Mouse (Mus musculus) adrenal gland, postnatal 14 days (tissue): Measurements from ENCODE around the gene Drd1. TPM values are rescaled to one million over a fixed set of nuclear protein-coding genes. Genes with fewer than 3 reads are reported as not detected.

ENCODE experiments used
- DNase-seq: peaks from one replicate; pipeline ENCODE4 v3.0.0; 2021; ENCODE audit warnings: mixed read lengths
- long read RNA-seq, 2 experiments: library from polyadenylated mRNA; stranded (forward); transcript quantifications; one replicate each; pipeline ENCODE4 v2.0.0; 2021
- total RNA-seq: library from RNA; stranded (reverse); gene quantifications from 2 replicates; pipeline ENCODE4 v1.2.3, GENCODE M21; 2021

Drd1 gene
- total RNA-seq = 0.30 and 0.34 TPM in 2 replicates
- long read RNA-seq, experiment 1, partial matches to known transcripts = 0 of 1 reads
- long read RNA-seq, experiment 1, other reads (novel, unspliced or antisense) = 0 of 1 reads
- long read RNA-seq, experiment 2 = 0 reads

DNA sequence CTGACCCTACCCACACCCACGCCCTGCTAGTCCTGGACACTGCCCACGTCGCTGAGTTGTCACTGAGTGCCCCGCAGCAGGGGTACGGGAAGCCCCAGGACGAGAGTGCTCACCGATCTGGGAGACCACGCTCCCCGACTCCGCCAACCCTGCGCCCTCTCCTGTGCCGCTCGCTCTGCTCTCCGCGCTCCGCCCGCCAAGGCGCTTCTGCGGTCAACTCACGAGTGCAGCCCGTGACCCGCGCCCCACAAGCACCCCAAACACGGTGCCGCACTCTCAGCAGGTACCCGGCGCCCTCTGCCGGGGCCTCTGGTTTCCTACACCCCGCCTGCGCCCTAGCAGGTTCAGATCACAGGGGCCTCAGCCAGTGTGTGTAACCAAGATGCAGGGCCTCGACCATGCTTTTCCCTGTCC is at the start of gene Drd1:
TSS of gene Drd1 (minus strand) at position 258 of the 414 bp plus-strand sequence.
- DNase-seq = peak; percentile 82

DNA sequence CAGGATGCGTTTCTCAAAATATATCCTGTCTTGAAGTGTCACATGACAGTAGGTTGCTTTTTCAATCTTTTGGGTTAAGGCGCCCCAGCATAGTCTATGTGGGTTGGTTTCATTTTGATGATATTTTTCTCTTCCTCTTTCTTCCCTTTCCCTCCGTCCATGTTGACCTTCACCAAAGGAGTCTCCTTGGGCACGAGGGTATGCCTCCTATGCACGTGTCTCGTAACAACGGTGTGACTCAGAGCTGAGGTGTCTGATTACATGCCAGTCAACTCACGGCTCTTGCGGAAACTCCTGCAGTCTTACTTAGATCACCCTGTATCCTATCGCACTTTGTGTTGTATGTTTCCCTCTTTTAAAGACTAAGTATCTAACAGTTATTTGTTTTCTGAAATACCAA is 48.4 kb upstream of the Drd1 start:
- peak; percentile 52 for DNase-seq

DNA sequence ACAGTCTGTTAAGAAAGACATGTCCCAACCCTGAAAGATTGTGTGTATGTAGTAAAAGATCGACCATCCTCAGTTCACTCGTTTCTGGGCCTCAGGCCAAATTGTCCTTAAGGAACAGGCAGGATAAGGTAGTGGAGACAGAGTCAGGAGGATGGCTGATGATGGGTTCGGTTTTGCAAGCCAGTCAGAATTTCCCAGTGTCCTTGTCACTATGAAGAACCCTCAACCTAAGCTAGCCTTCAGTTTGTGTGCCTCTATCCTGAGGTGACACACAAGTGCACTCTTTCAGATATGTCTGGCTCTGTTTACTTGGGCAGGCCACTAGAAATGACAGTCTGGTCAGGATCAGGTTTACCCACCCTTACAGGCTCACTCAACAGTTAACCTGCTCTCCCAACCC is 47.8 kb upstream of the Drd1 start:
- DNase-seq = no peak

DNA sequence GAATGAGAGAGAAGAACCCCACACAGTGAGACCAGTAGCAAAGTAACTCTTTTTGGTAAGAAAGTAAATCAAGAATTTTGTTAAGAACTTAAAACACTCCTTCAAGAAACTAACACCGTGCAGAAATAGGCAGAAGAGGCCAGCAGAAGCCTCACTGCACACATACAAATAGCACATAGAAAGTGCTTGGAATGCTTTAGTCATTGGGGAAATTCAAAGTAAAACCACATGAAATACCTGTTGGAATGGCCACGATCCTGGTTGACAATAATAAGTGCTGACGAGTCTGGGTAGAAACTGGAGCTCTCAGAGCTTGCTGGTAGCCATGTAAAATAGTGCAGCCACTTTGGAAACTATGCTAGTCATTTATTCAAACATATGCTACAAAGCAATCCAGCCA is 46.6 kb upstream of the Drd1 start:
- no peak for DNase-seq

DNA sequence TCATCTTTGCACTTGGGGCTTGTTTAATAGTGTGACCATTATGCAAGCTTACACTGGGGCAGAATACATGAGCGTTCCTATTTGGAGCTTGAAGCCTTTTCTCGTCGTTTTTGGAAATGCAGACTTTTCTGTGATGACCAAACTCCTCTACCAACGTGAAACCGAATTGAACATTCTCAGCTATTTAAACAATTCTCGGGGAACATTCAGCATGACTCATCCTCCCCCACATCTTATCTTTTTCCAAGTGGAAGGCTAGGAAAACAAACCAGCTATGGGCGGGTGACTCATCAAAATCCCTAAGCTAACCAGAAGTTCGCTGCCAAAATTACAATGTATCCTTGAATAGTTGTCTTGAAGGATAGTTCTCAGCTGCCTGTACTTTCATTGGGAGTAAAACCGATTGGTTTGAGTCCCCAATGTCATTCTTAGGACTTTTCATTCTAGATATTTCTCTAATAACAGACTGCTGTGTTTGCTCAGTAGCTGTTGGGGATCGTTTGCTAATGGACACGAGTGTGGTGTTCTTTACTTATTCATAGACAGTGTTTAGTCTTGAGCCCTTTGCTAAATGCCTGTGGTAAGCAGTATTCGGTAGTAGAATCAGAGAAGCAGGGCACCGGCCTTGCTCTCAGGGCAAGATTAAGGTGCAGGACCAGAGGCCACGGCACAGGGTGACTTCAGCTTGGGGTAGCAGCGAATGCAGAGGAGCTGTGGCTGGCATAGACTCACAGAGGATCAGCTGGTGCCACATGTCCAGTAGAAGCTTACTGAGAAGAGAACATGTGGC is 45.7 kb upstream of the Drd1 start:
- DNase-seq = peak; percentile 51

DNA sequence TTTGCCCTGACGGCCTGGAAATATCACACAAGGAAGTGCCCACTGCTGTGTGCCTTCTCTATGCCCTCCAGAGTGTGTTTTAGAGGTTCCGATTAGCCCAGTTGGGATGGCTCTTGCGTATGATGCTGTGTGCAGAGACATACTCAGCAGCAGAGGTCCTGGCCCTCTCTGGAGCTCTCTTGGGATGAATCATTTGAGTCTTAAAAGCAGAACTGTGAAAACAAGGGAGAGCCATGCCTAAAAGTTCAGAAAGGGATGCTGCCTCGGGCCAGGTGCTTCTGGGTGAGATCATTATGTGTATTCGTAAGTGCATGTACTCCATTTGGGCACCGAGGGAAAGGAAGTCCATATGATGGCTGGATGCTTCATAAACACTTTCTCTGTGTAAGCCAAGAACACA is 42.3 kb upstream of the Drd1 start:
- no peak for DNase-seq

DNA sequence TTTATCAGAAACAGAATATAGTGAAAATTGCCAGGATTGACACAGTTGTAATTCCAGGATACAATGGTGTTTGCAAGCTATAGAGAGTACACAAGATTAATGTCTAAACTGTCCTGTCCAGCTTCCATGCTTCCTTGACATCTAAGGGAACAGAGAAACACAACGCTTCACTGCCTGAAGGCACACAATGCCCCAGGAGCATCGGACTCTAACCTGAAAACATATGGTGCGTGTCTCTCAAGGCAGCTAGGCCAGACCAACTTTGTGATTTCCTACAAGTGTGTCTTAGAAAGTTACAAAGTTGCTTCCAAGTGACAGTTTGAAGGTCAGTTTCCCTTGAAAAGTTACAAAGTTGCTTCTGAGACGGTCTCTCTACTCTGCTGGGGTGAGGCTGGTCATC is 41.7 kb upstream of the Drd1 start:
- DNase-seq = no peak

DNA sequence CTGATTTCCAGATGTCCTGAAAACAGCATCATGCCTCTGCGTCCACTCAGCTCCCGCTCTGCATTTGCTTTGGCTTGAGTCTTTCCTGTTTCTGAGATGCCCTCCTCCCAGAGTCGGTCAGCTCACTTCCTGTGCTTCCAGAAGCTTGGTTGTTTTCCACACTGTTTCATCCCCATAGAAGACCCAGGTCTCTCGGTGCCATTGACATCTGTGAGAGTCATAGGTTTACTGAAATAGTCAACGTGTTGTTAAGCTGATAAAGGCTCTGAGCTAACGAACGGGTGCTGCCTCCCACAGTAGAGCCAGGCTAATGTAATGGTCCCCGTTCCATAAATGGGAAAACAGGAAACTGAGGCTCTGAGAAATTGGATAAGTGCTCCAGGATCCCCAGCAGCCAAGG is 40.2 kb upstream of the Drd1 start:
- DNase-seq = no peak

DNA sequence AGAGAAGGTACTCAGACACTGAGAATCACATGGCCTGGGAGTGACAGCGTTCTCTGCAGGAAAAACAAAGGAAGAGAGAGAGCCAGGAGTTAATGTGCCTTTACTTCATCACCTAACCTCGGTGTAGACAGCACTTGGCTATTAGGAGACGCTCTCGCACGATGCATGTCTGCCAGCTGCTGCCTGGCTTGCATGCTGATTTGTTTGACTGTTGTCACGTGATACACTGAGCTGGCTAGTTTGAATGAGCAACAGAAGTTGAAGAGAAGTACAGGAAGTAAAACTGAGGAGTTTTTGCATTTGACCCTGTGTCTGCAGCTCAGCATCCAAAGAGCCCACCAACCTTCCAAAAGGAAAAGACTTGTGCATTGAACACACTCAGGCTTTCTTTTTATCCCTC is 39.5 kb upstream of the Drd1 start:
- no peak for DNase-seq

DNA sequence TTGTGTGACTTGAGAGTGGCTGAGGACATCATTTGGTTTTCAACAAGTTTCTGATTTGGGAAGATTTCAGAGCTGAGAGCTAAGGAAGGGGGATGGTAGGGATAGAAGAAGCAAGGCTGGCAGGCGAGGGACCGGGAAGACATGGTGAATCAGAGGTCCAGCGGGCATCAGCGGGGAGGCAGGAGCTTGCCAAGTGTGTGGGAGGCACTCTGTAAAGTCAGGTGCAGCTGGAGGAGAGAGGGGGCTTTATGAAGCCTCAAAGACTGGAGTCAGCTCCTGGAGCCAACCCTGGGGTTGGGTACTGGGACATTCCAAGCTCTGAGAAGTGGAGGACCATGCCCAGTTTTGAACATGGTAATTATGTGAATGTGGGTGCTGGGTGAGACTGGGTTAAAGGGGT is 38.8 kb upstream of the Drd1 start:
- DNase-seq = no peak

DNA sequence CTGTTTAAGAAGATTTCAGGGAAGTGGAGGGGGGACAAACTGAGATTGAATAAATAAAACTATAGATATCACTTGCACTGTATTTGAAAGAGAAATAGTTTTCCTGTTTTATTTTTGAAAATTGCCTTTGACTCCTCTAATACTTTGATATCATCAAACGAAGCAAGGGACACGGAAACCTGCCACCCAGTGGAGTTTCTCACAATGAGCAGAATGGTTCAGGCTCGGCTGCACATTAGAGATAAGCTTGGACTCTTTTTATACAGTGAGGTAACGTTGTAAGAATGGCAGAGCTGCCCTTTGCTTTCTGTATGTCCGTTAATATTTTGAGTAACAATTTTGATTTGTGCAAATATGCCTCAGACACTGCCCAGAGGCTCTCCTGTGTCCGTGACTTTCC is 36.2 kb upstream of the Drd1 start:
- DNase-seq = no peak

DNA sequence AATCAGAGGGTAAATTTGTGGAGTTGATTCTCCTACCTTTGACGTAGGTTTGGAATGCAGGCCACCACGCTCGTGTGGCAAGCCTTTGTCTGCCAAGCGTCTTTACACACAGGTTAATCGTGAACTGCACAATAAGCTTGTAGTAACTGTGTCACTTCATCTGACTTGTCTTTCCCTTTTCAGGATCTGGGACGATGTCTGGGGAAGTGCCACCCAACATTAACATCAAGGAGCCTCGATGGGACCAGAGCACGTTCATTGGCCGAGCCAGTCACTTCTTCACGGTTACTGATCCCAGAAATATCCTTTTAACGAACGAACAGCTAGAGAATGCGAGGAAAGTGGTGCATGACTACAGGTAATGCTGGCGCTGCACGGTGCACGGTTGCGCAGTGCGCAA is 29.8 kb upstream of the Drd1 start:
- no peak for DNase-seq

DNA sequence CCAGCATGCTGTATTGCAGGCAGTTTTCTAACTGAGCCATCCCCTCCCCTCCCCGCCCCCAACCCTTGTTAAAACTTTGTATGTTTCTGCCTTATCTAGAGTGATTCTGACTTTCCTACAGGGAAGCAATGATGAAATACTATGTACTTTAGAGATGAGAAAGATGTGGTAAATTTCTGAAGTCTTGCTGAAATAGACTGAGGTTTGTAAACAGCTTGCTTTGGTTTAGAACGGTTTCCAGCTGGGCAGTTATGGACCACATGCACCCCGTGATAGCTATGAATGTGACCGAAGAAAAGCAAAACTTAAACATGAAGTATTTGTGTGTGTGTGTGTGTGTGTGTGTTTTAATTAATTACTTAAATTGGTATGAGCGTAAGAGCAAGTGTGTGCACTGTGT is 29.3 kb upstream of the Drd1 start:
- DNase-seq = no peak

DNA sequence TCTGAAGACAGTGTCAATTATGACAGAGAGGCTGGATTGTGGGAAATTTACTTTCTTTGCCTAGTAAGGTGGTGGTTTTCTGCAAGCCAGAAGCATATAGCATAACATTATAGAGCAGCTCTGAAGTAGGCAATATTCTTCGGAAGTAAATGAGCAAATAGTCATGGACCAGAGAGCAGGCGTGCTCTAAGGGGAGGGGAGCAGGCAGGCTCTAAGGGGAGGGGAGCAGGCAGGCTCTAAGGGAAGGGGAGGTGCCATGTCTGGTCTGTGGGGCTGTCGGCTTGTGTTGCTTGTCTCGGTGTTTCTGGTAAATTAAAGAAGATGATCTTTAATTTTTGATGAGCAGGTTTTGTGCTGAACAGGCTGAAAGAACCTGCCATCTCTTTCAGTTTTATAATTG is 28.7 kb upstream of the Drd1 start:
- DNase-seq = no peak

DNA sequence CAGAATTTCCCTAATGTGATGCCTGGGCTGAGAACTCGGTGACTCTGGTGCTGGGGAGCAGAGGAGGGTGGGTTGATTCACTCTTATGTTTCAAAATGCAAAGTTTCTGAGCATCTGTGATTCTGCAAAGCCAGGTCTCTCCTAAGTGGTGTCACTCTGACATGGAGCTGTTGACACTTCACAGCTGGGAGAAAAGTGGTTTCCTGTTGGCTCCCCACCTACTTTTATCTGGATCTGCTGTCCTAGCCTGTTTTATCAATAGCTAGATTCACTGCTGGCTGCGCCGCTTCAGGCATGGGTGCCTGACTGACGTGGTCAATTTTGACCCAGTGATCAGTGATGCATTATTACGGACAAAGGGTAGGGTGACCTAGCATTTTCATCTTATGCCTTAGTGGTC is 27.4 kb upstream of the Drd1 start:
- DNase-seq = no peak

DNA sequence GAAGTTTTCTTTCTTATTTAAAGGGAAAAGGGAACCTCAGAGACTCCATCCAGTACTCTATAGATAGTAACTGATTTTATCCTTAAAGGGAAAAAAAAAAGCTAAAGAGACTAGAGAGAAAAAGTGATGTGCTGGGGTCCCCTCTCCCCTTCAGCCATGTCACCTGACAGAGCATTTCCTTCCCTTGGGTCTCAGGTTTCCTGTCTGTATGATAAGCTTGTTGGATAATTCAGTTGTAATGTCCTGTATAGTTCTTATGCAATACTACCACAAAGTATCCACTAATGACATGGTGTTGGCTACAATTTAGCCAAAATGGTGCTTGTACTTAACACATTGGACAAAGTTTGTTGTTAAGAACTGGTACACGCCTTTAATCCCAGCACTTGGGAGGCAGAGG is 25.3 kb upstream of the Drd1 start:
- DNase-seq = no peak

DNA sequence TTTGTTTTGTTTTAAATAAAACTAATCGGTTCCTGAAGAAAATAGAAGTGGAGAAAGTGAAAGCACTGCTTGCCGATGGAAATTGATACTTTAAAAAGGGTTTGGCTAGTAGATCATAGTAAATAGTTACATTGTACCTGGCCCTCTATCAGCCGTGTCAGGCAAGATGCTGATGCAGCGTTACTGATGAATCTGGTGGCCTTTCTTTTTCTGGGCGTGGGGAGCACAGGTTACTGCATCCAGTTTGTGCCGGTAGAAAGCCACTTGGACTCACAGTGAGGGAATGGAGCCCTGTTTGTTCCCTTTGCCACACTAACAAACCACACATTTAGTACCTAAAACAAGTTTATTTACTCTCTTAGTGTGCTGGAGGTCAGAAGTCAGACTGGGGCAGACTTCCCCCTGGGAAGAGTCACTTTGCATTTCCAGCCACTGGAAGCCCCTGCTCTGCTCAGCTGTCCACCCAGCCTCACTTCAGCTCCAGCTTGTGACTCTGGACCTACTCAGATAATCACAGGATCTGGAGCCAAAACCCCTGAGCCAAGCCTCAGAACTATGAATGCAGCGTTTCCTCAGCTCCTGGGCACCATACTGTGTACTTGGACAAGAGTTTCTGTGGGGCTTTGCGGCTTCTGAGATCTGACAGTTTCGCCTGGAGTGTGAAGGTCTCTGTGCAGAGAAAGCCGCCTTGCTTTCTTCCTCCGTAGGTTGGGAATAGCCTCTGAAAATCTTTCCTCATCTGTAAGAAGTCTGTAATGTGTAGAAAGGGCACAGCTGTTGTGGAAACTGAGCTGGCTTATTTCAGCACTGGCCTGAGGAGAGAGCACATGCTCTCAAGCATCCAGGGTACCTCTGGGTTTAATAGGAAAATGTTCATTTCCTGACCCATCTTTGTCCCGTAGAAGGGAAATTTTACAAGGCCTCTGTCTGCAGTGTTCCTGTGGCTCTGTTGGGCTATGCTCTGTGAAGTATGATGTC is 24.6 kb upstream of the Drd1 start:
- DNase-seq = peak; percentile 40

DNA sequence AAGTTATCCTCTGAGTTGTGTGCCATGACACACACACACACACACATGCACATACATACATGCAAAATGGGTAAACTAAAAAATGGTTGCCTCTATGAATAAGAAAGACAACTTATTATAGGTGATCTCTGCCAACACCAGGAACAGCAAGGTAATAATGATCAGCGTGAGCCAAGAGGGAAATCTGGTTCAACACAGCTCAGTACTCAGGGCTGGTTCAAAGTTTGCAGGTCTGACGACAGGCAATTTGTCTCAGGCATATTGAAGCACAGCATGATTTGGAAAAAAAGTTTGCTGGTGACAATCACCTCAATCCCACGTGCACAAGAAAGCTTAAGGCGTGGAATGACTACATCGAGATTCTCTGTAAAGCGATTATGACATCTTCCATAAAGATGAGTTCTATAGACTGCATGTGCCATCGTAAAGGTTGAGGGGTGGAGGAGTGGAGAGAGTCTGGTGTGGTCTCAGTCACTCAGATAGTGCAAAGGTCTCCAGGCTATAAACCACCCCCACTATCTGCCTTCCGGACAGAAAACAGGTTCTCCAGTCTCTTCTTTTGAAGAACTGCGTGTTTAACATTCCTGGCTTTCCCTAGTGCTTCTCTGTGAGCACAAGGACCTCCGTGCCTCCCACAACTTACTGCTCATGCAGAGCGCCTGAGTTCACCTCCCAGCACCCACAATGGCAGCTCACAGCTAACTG is 22.1 kb upstream of the Drd1 start:
- DNase-seq = no peak

DNA sequence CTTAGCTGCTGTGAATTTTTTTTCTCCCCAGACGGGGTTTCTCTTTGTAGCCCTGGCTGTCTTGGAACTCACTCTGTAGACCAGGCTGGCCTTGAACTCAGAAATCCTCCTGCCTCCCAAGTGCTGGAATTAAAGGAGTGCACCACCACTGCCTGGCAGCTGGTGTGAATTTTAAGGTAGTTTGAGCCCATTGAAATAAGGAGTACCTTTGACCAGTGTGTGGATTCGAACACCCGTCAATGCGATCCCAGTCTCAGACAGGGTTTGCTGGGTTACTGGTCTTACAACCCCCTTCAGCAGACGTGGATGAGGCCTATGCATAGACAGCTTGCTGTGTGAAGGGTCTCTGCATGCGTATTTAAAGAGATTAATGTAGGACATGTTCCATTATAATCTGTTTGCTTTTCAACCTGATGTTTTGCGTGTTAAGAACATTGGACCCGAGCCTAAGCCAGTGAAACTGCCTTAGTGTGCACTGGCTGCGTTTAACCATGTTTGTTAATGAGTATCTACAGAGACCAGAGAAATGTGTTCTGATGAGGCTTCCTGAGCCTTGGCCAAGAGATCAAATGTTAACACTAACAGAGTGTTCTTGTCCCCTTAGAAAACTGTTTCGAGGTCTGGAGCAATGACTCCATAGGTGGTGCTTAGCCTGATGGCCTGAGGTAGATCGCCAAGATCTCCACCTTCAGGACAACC is 21.4 kb upstream of the Drd1 start:
- DNase-seq = no peak

DNA sequence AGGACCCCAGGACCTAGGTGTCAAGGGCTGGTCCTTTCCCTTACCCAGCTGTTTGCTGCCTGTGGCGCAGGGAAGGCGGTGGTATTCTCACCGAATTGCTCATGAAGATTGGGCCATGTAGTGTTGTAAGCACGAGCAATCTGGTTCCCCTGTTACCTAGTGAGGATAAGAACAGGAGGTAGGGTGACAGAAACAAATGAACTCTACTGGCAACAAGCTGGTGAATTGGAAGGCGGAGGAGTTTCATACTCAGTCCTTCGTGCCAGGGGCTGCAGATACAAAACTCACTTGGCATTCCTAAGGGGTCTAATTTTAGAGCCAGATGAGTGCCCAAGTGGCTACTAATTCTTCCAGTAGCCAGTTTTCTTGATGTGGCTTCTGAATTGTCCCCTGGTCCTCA is 20.5 kb upstream of the Drd1 start:
- DNase-seq = peak; percentile 39

DNA sequence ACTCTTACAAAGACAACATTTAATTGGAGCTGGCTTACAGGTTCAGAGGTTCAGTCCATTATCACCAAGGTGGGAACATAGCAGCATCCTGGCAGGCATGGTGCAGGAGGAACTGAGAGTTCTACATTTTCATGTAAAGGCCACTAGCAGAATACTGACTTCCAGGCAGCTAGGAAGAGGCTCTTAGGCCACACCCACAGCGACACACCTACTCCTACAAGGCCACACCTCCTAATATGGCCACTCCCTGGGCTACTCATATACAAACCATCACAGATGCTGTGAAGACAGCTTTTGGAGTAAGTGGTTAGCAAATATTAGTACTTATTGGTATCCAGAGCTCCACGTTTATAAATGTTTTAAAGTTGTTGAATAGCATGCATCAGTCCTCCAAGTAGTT is 19.9 kb upstream of the Drd1 start:
- no peak for DNase-seq

DNA sequence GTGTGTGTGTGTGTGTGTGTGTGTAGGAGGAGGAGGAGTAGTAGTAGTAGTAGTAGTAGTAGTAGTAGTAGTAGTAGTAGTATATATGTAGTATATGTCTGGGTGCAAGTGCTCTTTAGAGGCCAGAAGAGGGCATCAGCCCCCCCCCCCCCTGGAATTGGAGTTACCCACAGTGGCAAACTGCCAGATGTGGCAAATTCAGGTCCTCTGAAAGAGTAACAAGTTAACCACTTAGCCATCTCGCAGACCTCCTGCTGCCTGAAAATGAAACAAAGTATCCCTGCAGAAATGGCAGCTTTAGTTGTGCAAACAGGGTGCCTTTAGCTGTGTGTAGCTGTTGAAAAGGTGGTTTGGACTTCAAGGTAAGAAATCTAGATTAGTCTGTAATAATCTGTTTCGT is 18.0 kb upstream of the Drd1 start:
- peak; percentile 37 for DNase-seq
